Mouse (Mus musculus): ENCODE results near the gene Bcar1.
A peak's percentile ranks its signal among the peaks of the same experiment; 100 is the strongest.

DNA sequence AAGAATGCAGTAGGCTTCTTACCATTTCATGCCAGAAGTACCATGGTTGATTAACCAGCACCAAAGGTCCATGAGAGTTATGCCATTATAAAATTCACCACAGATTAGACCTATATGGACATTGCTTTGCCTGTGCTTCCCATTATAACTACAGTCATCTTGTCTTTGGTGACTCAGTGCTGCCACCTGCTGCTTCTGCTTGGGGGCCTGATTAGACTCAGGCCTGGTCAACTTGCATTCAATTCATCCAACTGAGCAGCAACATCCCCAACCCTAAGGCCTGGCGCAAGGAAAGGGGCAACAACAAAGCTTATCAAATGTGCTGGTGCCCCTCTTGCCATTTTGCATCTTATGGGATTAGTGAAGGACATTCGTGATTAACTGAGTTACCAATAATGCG lies 81.1 kb downstream of the Bcar1 start:
- TF ChIP-seq MAX (IDR thresholded peaks at IDR 0.05) (no peak), CTCF (IDR thresholded peaks at IDR 0.05; ENCODE audit: control insufficient read depth, insufficient read depth, insufficient read length) (peak; percentile 59), MYOG (IDR thresholded peaks at IDR 0.05; ENCODE audit: control insufficient read depth, extremely low read depth, insufficient read length) (no peak), USF1 (IDR thresholded peaks at IDR 0.05; ENCODE audit: low read depth) (no peak)
